Mouse (Mus musculus): ENCODE results near the gene Clip3. TPM values are rescaled to one million over a fixed set of nuclear protein-coding genes. Genes with fewer than 3 reads are reported as not detected.

Gene Clip3
- total RNA-seq (2023): 0.53 TPM

DNA sequence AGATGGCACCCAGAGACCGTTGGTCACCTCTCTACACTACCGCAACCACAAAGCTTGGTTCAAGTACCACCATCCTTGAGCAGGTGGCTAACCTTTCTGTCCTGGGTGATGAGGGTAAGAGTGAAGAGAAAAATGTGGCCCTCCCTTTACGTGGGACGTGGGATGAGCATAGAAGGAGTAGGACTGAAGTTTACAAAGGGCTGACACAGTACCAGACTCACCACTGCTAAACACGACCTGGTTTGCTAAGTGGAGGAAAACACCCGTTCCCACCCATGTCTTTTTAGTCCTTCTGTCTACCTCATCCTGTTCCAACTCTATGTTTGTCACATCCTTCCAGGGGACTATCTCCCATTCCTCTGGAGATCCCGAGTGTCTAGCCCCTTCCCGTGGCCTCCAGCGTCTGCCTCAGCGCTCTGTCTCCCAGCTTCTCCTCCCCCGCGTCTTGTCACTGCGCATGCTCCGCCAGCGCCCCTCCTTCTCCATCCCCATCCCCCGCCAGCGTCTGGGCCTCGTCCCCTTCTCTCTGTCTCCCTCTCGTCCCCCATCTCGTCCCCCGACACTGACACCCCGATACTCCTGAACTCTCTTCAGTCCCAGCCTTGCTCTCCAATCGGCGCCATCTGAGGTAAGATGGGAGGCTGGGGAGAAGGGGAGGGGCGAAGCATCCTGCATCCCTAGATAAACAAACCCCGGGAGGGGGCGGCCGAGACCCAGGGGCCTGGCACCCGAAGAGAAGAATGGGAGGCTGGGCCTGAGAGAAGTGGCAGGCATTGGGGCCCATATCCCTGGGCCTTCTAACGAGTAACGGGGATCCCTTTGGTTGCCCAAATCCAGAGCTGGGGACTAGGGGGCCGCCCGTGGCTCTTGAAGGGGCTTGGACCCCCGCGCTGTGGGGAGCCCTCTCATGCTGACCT lies at the start of gene Clip3:
TSS of gene Clip3 (plus strand) at position 514 of the 917 bp plus-strand sequence.

DNA sequence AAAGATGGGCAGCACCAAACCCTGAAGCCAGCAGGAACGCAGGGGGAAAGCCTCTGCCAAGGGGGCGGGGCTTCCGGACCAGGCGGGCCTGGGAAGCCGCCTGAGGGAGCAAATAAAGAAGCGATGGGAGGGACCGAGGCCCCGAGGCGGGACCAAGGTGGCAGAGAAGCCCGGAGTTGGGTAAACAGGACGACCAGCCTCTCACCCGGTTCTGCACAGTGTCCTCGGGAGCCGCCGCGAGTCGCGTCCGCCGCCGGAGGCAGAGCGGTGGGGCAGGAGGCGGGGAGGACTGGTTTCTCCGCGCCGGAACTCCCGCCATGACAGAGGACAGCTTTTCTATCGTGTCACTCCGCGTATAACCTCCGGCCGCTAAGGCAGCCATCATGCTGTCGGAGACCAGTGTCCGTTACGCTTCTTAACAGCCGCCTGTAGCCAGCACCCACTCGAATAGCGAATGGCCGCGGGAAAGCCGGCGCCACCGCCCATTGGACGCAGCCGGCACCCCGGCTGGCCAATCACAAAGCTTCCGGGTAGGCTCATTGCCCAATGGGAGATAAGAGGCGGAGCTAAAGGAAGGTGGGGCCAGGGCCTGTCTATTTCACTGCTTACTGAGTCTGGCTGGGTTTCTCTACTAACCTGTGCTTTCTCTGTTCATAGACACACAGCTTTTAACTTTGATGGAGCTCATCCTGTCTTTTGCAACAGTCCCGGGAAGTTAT lies 11.4 kb upstream of the Clip3 start, which contains the start of the genes Thap8 and Wdr62:
TSS of gene Thap8 (plus strand) at position 144 of the 719 bp plus-strand sequence.
TSS of gene Wdr62 (minus strand) at position 469 of the 719 bp plus-strand sequence.

DNA sequence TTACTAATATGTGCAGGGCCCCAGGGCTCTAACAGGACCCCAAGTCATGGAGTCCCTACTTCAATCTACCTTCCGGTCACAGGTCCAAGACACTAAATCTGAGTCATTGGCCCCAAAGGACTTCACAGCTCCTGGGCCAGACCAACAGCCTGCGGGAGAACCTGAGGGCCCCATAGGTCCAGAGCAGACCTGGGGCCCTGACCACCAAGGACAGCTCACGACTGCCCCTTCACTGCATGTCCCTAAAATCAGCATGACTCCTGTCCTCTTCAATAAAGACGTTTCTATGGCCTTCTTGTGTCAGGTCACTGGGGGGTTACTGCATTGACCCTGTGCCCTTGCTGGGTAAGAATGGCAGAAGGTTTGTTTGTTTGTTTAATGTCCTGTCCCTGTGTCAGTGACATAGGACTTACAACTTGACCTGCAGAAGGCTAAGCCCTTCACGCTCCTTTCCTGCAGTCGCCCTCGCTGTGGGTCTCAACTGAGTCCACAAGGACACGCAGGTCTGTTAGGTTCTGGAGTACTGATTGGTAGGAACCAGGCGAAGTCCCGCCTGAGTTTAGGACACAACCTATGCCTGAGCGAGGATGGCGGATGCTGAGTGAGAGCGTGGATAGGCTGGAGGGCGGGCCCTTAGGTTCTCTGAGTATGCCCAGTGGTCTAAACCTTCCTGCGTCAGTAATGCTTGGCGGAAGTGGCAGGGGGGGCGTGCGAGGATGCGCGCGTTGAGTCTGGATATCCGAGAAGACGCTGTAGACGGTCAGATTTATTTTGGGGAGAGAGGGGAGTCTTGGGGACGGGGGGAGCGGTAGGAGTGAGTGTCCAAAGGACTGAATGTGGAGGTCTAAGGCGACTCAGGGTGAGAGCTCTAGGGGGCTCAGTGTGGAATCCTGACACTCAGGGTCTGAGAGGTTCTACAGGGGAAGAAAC lies 16.8 kb downstream of the Clip3 start, which contains the start of gene Alkbh6:
TSS of gene Alkbh6 (plus strand) at position 642 of the 930 bp plus-strand sequence.

DNA sequence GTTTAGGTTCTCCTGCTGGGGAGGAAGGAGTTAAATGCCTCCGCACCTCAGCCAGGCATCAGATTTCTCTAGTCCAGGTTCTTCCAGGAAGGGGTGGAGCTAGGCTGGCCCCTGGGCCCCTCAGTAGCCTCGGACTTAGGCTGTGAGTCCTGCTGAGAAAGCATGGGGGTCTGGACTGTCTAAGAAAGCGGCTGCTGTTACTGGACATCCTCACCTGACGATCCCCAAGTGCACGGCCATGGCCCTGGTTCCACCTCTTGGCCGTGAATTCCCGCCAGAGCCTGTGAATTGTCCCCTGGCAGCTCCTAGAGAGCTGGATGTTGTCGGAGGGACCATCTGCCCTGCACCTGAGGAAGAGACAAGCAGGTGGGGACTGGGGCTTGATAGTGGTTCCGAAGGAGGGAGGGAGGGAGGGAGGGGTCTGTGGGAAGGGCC lies 23.2 kb downstream of the Clip3 start, which contains the start of gene Syne4:
TSS of gene Syne4 (plus strand) at position 87 of the 435 bp plus-strand sequence.

DNA sequence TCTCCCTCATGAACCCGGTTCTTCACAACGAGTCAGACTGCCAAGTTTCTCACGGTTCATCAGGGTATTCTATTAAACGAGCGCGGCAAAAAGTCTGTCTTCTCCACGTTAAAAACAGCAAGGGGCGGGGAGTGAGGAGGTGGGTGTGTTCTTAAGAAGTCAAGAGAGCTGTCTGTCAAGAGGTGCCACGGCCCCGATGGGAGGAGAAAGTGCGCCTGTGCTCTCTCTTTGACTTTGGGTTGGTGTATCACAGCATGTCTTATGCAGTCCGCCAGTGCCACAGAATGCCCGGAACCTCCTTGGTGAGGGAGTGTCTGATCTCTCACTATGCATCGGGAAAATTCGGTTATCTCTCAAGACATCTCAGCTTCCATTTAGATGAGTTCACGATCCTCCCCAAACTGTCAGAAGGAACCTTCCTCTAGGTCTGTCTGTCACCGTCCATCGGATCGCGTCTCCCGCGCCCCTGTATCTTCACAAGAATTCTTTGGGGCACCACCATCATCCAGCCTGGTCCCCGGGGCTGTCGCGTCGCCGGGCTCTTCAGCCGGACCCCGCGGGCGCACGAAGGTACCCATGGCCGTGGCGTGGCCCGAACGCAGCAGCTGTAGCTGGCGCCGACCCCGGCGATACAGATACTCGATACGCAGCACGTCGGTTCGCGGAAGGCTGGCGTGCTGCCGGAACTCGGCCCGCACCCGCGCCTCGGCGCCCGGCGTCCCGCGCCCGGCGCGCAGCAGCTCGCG lies 30.2 kb downstream of the Clip3 start, which contains the start of gene E130208F15Rik:
TSS of gene E130208F15Rik (plus strand) at position 202 of the 746 bp plus-strand sequence.

DNA sequence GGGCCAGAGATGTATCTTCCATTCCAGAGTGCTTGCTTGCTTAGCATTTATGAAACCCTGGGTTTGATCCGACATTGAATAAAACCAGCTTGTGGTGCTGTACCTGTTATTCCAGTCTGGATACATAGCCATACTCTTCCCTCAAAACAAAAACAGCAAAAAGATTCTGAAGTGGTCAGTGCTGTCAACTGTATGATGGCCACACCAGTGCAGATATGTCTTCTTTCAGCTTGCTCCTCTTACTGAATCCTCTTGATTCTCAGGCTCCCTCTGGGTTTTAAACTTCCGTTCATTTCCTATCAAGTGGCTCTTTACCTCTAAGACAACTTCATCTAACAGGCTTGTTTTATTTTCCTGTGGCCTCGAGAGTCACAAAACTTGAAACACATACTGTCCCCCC lies 32.3 kb downstream of the Clip3 start, which contains the start of gene Sdhaf1:
TSS of gene Sdhaf1 (minus strand) at position 101 of the 400 bp plus-strand sequence.

Other genes starting within 250 kb of the Clip3 start
- gene Zfp14, start 240.3 kb upstream of the Clip3 start, total RNA-seq (2023): 2.0 TPM
- 4.0 TPM for gene Zfp82, start 218.8 kb upstream of the Clip3 start, total RNA-seq (2023)
- not detected for gene Gm26920, start 201.3 kb upstream of the Clip3 start, total RNA-seq (2023)
- 9.0 TPM for gene Zfp566, start 201.2 kb upstream of the Clip3 start, total RNA-seq (2023)
- 55.2 TPM for gene Zfp260, start 197.0 kb upstream of the Clip3 start, total RNA-seq (2023)
- gene Zfp382, start 169.8 kb upstream of the Clip3 start, total RNA-seq (2023): 5.2 TPM
- 41.9 TPM for gene Zfp146, start 122.0 kb upstream of the Clip3 start, total RNA-seq (2023)
- not detected for gene Cox7a1, start 107.6 kb upstream of the Clip3 start, total RNA-seq (2023)
- gene Capns1, start 92.9 kb upstream of the Clip3 start, total RNA-seq (2023): 123 TPM
- 23.6 TPM for gene Polr2i, start 59.8 kb upstream of the Clip3 start, total RNA-seq (2023)
- gene Tbcb, start 59.5 kb upstream of the Clip3 start, total RNA-seq (2023): 25.8 TPM
- gene Ovol3, start 56.0 kb upstream of the Clip3 start, total RNA-seq (2023): not detected
- gene Thap8, start 11.6 kb upstream of the Clip3 start, total RNA-seq (2023): 0.64 TPM
- 5.8 TPM for gene Wdr62, start 11.3 kb upstream of the Clip3 start, total RNA-seq (2023)
- gene Alkbh6, start 17.0 kb downstream of the Clip3 start, total RNA-seq (2023): 64.0 TPM
- 6.4 TPM for gene Syne4, start 23.1 kb downstream of the Clip3 start, total RNA-seq (2023)
- gene E130208F15Rik, start 30.0 kb downstream of the Clip3 start, total RNA-seq (2023): 5.8 TPM
- gene Sdhaf1, start 32.2 kb downstream of the Clip3 start, total RNA-seq (2023): 14.3 TPM
- not detected for gene Lrfn3, start 71.0 kb downstream of the Clip3 start, total RNA-seq (2023)
- gene Tyrobp, start 122.0 kb downstream of the Clip3 start, total RNA-seq (2023): 30.8 TPM
- gene Hcst, start 128.1 kb downstream of the Clip3 start, total RNA-seq (2023): 153 TPM
- gene Nfkbid, start 130.0 kb downstream of the Clip3 start, total RNA-seq (2023): 83.8 TPM
- 1.3 TPM for gene Aplp1, start 153.8 kb downstream of the Clip3 start, total RNA-seq (2023)
- not detected for gene Kirrel2, start 166.0 kb downstream of the Clip3 start, total RNA-seq (2023)
- gene Nphs1, start 166.6 kb downstream of the Clip3 start, total RNA-seq (2023): 0.29 TPM
- not detected for gene Prodh2, start 201.9 kb downstream of the Clip3 start, total RNA-seq (2023)
- gene Arhgap33, start 243.3 kb downstream of the Clip3 start, total RNA-seq (2023): 5.4 TPM